Mouse (Mus musculus): ENCODE results near the gene E2f3. TPM values are rescaled to one million over a fixed set of nuclear protein-coding genes. Genes with fewer than 3 reads are reported as not detected.

E2f3 gene
- total and polyA plus RNA-seq, 2 experiments from 2014 or later, result 3.5 to 11.3 TPM

DNA sequence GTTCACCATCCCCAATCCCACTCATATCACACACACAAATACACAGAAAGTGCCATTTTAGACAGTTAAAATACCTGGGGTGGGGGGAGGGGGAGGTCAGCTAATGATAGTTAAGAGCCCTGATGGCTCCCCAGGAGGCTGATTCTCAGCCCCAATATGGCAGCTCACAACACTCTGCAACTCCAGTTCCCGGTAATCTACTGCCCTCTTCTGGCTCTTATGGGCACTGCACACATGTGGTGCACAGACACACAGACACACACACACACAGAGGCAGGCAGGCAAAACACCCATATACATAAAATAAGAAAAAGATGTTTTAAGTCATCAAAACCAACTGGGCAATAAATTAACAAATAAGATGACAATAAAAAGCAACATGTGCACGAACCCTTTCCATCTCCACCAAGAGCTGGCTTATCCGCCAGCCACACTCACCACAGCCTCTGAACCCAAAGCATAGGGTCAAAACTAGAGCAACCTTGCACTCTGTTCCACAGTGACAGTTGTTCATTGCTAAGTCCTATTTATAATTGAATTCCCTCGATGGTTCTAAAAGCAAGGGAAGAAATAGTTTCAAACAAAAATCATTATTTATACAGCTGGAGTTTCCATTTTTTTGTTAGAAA lies 32.3 kb downstream of the E2f3 start:
- Histone ChIP-seq H3K4me1 (ENCODE audit: insufficient read depth) (no peaks in the 10 kb centered on the region), H3K36me3 (ENCODE audit: insufficient read depth) (no peaks in the 10 kb centered on the region), H3K9me3 (ENCODE audit: low read length) (no peaks in the 10 kb centered on the region), H3K27ac (ENCODE audit: low read depth, low read length) (no peak overlapping the region), H3K4me3 (ENCODE audit: low read depth, low read length) (no peak overlapping the region), H3K27me3 (ENCODE audit: insufficient read depth, low read length) (no peaks in the 10 kb centered on the region), H3K9ac (no peak overlapping the region), H3K4me2 (ENCODE audit: low read depth) (no peak overlapping the region)
- WGBS, result 94% methylated on average over 4 of the region's 4 CpGs
- 0 out of 2 replicates have a peak, but pooled peaks have one; percentile 9 for TF ChIP-seq CTCF (IDR thresholded peaks at IDR 0.05; ENCODE audit: low read depth)
- DNase-seq, result no peak
- ATAC-seq, result no peak

DNA sequence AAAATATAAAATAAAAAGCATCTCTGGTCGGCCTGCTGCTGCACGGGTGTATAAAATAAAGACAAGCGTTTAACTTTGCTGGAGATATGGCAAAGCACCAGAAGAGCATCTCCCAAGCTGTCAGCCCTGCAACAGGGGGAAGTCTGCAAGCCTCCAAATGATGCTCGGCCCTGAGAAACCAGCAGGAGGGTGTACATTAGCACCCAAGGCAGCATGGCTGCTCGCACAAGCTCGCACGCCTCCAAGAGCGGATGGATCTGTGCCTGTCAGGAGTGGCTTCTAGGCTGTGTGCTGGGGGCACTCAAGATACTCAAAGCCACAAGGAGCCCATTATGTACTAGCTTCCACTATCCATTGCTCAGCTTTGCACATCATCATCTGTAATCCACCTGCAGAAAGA lies 39.8 kb downstream of the E2f3 start:
- peak; percentile 50 for DNase-seq
- peak; percentile 76 for ATAC-seq
- H3K4me1 ChIP-seq (ENCODE audit: insufficient read depth), result no peaks in the 10 kb centered on the region

DNA sequence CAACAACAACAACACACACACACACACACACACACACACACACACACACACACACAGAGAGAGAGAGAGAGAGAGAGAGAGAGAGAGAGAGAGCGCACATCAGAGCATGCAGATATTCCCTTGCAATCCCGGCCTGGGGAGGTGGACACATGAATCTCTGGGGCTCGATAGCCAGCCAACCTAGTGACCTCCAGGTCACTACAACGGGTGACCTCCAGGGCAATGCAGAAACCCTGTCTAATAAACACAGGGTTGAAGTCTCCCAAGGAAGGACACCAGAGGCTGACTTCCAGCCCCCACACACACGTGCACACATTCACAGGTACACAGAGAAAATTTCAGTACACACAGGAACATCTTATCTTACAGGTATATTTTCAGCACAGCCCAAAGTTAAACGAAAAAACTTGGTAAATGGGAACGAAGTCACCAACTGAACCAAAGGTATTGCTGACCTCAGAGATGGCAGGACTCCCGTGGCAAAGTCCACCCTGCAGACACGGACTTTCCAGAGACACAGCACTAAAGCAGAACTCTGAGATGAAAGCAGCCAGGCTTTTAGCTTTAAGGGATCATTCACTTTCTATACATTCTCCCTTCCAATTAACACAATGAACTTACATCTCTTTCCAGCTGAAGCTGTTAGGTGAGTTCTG lies 40.8 kb downstream of the E2f3 start:
- WGBS, result 80% methylated on average over 9 of the region's 9 CpGs
- DNase-seq, result no peak
- no peaks in the 10 kb centered on the region for H3K9me3 ChIP-seq (ENCODE audit: low read length)
- H3K9ac ChIP-seq, result no peak overlapping the region
- no peak overlapping the region for H3K27ac ChIP-seq (ENCODE audit: low read depth, low read length)
- no peak for ATAC-seq
- TF ChIP-seq CTCF (IDR thresholded peaks at IDR 0.05; ENCODE audit: low read depth), result no peak
- no peak overlapping the region for H3K4me2 ChIP-seq (ENCODE audit: low read depth)
- no peaks in the 10 kb centered on the region for H3K27me3 ChIP-seq (ENCODE audit: insufficient read depth, low read length)
- H3K36me3 ChIP-seq (ENCODE audit: insufficient read depth), result no peaks in the 10 kb centered on the region
- no peaks in the 10 kb centered on the region for H3K4me1 ChIP-seq (ENCODE audit: insufficient read depth)
- no peak overlapping the region for H3K4me3 ChIP-seq (ENCODE audit: low read depth, low read length)

More for the DNA sequence above, 39.8 kb downstream of the E2f3 start:
- TF ChIP-seq CTCF (IDR thresholded peaks at IDR 0.05; ENCODE audit: low read depth), result peak; percentile 11; the same call in 1 of the 2 replicates
- Histone ChIP-seq H3K4me2 (ENCODE audit: low read depth) (no peak overlapping the region; the same call in 1 of the 2 replicates), H3K9me3 (ENCODE audit: low read length) (no peaks in the 10 kb centered on the region), H3K27ac (ENCODE audit: low read depth, low read length) (0 out of 2 replicates have a peak overlapping the region, but pooled peaks have one; percentile 21), H3K9ac (no peak overlapping the region), H3K4me3 (ENCODE audit: low read depth, low read length) (no peak overlapping the region), H3K27me3 (ENCODE audit: insufficient read depth, low read length) (no peaks in the 10 kb centered on the region), H3K36me3 (ENCODE audit: insufficient read depth) (no peaks in the 10 kb centered on the region)
- 55% methylated on average over 8 of the region's 8 CpGs for WGBS

DNA sequence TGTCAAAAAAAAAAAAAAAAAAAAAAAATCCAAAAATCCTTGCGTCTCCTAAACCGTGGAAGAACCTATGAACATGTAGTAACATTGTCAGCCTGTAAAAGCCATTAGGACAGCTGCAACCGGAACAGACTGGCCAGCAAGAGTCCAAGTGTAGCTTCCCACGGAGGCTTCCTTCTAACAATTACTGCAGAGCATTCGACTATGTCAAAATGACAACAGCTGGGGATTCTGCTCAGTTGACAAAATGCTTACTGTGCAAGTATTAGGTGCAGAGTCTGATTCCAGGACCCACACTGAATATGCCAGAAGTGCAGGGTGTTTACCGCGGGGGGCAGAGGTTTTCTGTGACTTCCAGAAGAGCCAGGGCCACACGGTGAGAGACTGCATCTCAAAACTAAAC lies 41.4 kb downstream of the E2f3 start:
- 81% methylated on average over 8 of the region's 8 CpGs for WGBS
- H3K9ac ChIP-seq, result no peak overlapping the region
- H3K27ac ChIP-seq (ENCODE audit: low read depth, low read length), result no peak overlapping the region
- ATAC-seq (no peak), DNase-seq (no peak)
- no peak overlapping the region for H3K4me3 ChIP-seq (ENCODE audit: low read depth, low read length)
- H3K9me3 ChIP-seq (ENCODE audit: low read length), result no peaks in the 10 kb centered on the region
- no peak for TF ChIP-seq CTCF (IDR thresholded peaks at IDR 0.05; ENCODE audit: low read depth)
- no peaks in the 10 kb centered on the region for H3K27me3 ChIP-seq (ENCODE audit: insufficient read depth, low read length)
- no peaks in the 10 kb centered on the region for H3K36me3 ChIP-seq (ENCODE audit: insufficient read depth)
- H3K4me2 ChIP-seq (ENCODE audit: low read depth), result no peak overlapping the region
- no peaks in the 10 kb centered on the region for H3K4me1 ChIP-seq (ENCODE audit: insufficient read depth)

DNA sequence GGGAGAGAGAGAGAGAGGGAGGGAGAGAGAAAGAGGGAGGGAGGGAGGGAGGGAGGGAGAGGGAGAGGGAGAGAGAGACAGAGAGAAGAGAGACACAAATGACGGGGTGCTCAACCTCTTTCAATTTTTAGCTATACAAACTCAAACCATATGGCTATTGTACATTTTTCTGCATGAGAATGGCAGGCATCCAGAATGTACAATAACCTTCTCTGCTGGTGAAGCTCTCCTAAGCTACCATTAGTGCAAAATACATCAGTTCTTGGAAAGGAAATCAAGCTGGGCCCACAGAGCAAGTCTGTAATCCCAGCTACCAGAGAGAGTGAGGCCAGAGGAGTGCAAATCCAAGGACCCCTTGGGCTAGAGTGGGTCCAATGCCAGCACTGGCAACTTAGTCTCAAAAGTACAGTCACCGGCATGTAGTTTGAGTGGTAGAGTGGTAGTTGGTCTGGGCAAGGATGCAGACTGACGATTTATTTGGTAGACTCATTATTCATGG lies 42.3 kb downstream of the E2f3 start:
- Histone ChIP-seq H3K27ac (ENCODE audit: low read depth, low read length) (no peak overlapping the region), H3K4me3 (ENCODE audit: low read depth, low read length) (no peak overlapping the region), H3K36me3 (ENCODE audit: insufficient read depth) (no peaks in the 10 kb centered on the region), H3K27me3 (ENCODE audit: insufficient read depth, low read length) (no peaks in the 10 kb centered on the region), H3K4me2 (ENCODE audit: low read depth) (no peak overlapping the region), H3K9ac (no peak overlapping the region), H3K9me3 (ENCODE audit: low read length) (no peaks in the 10 kb centered on the region), H3K4me1 (ENCODE audit: insufficient read depth) (no peaks in the 10 kb centered on the region)
- 53% methylated on average over 3 of the region's 3 CpGs for WGBS
- DNase-seq (peak; percentile 15), ATAC-seq (0 out of 2 replicates have a peak, but pooled peaks have one; percentile 12)
- no peak for TF ChIP-seq CTCF (IDR thresholded peaks at IDR 0.05; ENCODE audit: low read depth)

DNA sequence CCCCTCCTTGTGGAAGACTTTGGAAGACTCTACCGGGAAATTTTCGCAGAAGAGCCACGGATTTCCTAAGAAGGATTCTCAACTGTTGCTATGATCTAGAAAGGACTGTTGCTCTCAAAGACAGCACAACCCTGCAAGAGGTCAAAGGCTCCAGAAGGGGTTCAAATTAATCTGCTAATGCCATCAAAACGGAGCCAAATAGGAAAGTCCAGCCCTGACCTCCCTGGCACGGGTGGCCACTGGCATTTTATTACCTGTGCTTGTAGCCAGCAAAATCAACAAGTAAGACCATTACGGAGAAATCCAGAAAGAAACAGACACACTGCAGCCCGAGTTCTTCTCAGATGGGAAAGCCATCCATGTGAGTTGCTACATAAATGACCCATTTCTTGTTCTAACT lies 45.8 kb downstream of the E2f3 start:
- Histone ChIP-seq H3K9ac (no peak overlapping the region), H3K4me1 (ENCODE audit: insufficient read depth) (no peaks in the 10 kb centered on the region), H3K4me2 (ENCODE audit: low read depth) (no peak overlapping the region), H3K9me3 (ENCODE audit: low read length) (peaks cover 5% of the 10 kb centered on the region; the same call in 1 of the 2 replicates), H3K27ac (ENCODE audit: low read depth, low read length) (no peak overlapping the region), H3K4me3 (ENCODE audit: low read depth, low read length) (no peak overlapping the region), H3K36me3 (ENCODE audit: insufficient read depth) (no peaks in the 10 kb centered on the region), H3K27me3 (ENCODE audit: insufficient read depth, low read length) (no peaks in the 10 kb centered on the region)
- no peak for TF ChIP-seq CTCF (IDR thresholded peaks at IDR 0.05; ENCODE audit: low read depth)
- DNase-seq (no peak), ATAC-seq (no peak)
- 90% methylated on average over 7 of the region's 7 CpGs for WGBS

DNA sequence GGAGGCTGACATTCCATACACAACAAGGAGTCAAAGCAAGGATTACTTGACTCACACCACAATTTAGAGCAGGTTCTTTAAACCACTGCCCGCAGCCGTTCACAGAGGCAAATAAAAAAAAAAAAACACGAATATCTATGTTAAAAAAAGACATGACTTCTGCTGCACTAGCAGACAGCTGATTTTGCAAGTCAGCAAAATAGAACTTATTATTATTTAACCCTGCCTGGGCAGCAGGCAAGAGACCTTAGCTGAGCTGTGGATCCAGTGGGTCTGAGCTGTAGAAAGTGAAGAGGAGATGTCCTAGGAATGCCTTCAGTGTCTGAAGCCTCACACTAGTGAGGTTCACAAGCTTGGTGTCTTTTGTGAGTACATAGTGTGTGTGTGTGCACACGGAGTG lies 46.5 kb downstream of the E2f3 start:
- H3K9me3 ChIP-seq (ENCODE audit: low read length), result peaks cover 5% of the 10 kb centered on the region; the same call in 1 of the 2 replicates
- no peak overlapping the region for H3K27ac ChIP-seq (ENCODE audit: low read depth, low read length)
- H3K4me2 ChIP-seq (ENCODE audit: low read depth), result no peak overlapping the region
- 79% methylated on average over 4 of the region's 4 CpGs for WGBS
- no peak for TF ChIP-seq CTCF (IDR thresholded peaks at IDR 0.05; ENCODE audit: low read depth)
- DNase-seq (no peak), ATAC-seq (no peak)
- H3K36me3 ChIP-seq (ENCODE audit: insufficient read depth), result no peaks in the 10 kb centered on the region
- no peaks in the 10 kb centered on the region for H3K4me1 ChIP-seq (ENCODE audit: insufficient read depth)
- H3K9ac ChIP-seq, result no peak overlapping the region
- no peak overlapping the region for H3K4me3 ChIP-seq (ENCODE audit: low read depth, low read length)
- no peaks in the 10 kb centered on the region for H3K27me3 ChIP-seq (ENCODE audit: insufficient read depth, low read length)
